Mouse (Mus musculus) cerebellum, adult 9-10 months (tissue): ENCODE results near the gene Hfe2.

Experiments
- DNase-seq: peaks from one replicate; pipeline ENCODE4 v3.0.0; 2022

Hfe2 gene

DNA sequence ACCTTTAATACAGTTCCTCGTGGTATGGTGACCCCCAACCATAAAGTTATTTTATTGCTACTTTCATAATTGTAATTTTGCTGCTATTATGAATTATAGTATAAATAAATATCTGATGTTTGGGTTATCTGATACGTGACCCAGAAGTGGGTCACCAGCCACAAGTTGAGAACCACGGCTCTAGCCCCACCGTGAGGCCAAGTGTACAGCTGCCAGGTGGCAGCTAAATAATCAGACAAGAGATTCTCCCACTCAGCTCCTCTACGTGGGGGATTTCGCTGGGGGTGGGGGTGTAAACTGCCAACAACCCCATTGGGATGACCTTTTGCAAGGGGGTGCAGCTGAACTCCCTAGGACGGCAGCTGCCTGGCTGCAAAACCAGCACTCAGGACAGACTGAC, 7.1 kb downstream of the Hfe2 start:
- DNase-seq, result no peak

DNA sequence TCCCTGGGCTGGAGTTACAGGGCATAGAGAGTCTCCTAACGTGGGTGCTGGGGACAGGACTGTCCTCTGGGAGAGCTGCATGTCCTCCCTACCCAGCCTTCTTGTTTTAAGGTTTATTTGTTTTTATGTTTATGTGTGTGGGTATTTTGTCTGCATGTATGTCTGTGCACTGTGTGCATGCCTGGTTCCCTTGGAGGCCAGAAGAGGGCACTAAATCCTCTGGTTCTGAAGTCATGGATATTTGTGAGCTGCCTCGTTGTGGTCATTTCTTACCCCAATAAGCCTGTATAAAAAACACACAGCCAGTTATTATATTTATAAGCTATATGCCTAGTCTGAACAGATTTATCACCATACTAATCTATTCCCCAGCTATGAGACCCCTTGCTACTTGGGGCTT, 9.3 kb downstream of the Hfe2 start:
- DNase-seq, result no peak

DNA sequence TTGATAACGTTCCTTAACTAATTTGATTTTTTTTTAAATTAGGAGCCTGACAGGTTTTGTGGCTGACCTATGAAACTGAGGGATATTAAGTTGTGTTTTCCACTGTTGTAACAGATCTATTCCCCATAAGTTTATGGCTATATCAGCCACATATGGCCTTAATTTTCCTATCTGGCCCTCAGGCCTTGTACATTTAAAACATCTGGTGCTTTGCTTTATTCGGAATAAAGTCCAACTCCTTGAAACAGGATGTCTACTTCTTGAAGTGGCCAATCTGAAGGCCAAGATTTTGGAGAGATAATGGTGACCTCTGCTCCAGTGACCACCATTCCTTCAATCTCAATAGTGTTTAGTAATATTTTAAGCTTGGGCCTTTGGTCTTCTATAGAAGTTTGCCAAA, 14.3 kb downstream of the Hfe2 start:
- DNase-seq, result no peak

DNA sequence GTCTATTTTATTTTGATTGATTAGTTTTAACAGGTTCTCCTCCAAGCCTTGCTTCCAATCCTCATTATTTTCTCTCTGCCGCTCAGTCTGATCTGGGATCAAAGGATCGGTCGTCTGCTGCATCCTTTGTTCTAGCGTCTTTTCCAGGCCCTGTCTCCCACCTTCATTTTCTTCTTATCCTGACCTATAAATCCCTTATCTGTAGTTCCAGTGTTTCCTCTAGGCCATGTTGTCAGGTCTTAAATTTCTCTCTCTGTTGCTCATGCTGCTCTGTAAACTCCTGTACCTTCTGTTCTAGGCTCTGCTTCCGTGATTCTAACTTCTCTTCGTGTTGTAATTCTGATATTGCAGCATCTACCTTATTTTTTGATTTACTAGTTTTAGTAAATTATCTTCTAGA, 15.8 kb downstream of the Hfe2 start:
- no peak for DNase-seq

DNA sequence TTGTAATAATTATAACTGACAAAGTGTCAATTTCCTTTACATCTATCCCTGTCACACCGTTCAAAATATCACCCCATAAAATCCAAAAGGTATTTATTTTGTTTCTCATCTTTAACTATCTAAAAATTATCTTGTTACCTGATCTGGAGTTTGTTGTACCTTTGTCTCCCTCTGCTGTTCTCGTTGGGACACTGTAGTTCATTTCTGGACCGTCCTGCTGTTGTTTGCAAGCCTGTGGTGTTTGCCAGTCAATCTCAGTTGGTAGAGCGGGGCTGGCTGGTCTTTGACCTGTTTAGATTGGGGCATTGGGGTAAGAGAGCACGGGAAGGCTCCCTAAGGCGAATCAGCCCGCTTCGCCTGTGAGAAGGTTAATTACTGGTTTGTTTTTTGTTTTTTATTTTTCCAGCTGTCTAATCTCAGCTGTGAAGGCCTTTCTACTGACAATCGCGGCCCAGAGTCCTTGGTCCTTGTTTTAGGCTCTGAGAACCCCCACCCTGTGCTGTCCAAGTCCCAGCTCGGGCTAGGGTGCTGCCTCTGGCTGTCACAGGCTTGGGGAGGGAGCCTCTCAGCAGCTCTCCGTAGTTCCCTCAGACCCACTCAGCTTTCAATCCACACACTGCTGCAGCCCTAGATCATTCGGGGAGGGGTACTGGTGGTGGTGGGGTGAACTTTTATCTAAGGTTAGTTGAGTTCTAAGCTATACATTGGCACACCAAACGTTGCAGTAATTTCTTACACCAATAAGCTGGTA, 16.5 kb downstream of the Hfe2 start:
- no peak for DNase-seq

DNA sequence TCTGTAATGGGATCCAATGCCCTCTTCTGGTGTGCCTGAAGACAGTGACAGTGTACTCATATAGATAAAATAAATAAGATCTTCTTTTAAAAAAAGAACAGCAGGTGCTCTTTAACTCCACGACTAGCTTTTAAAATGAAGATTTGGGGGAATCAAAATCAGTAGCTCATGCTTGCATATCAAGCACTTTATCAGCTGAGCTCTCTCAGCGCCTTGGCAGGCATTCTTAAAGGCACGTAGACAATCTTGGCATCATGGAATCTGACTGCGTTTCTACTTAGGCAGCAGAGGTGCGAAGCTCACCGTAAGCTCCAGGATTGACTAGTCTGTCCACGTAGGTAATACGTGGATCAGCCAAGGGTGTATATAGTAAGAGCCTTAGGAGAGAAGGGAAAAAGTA, 17.6 kb downstream of the Hfe2 start:
- DNase-seq, result no peak

DNA sequence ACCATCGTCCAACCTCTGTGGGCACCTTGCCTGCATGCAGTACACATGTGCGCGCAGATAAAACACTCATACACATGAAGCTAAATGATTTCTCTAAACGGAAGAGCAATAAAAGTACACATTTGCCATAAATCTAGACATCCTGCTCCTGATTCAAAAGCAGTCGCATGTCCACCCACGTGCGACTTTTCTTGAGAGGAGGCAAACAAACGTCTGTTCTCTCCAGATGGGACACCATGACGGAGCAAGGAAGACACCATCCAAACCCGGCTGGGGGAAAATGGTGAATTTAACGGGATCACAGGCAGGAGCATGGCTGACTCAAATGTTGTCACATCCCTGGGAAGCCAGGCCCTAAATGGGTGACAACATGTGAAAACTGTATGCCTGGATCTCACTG, 18.4 kb downstream of the Hfe2 start:
- no peak for DNase-seq

DNA sequence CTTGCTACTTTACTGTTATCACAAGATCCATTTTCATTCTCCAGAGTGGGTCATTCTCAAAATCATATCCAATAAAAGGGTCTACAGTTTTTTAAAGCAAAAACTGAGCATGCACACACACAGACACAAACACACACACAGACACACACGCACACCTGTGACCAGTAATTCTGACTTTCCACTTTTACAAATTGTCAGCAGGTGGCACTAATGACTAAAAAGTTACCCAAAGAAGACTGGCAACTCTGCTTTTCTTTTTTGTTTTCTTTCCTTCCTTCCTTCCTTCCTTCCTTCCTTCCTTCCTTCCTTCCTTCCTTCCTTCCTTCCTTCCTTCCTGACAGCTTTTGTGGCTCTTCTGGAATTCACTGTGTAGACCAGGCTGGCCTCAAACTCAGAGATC, 20.6 kb downstream of the Hfe2 start:
- DNase-seq, result no peak

DNA sequence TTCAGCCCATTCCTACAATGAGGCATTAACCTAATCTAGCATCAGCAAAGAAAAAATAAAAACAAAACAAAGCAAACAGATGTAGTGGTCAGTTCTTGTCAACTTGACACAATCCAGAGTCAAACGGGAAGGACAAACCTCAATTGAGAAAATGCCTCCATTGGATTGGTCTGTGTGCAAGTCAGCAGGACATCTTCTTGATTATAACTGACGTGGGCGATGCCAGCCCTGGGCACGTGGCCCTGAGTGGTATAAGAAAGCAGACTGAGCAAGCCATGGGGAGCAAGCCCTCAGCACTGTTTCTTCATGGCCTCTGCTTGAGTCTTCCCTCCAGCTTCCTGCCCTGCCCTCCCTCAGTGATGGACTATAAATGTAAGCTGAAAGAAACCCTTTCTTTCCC, 21.9 kb downstream of the Hfe2 start:
- DNase-seq, result no peak

DNA sequence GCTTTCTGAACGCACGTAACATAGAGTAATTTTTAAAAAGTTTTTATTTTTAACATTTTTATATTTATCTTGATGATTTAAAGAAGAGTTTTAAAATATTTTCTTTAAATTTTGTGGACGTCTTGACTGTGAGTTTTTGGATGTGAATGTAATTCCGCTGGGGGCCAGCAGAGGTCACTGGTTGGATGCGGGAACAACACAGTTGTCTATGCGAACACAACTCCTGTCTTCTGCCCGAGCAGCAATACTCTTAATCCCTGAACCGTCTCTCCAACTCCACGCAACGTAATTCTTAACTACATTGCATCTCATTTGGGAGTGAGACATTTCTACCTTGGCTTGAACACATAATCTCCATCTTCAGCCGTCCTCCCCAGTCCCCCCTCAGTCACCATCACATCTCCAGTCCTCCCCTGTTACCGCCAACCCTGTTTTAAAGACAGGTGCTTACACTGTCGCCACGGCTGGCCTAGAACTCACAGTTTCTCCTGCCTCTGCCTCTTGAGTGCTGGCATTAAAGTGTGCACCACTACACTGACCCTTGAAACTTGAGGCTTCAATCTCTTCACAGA, 22.5 kb downstream of the Hfe2 start:
- DNase-seq, result peak; percentile 81

DNA sequence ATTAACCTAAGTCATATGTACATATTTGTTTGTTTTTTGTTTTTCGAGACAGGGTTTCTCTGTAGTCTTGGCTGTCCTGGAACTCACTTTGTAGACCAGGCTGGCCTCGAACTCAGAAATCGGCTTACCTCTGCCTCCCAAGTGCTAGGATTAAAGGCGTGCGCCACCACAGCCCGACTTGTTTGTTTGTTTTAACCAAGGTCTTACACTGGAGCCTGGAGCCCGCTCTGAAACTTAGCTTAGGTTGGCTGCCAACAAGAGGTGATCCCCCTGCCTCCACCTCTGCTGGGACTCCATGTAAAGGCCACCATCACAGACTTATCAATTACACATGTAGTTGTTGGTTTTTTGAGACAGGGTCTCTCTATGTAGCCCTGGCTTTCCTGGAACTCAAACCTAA, 23.9 kb downstream of the Hfe2 start:
- no peak for DNase-seq

DNA sequence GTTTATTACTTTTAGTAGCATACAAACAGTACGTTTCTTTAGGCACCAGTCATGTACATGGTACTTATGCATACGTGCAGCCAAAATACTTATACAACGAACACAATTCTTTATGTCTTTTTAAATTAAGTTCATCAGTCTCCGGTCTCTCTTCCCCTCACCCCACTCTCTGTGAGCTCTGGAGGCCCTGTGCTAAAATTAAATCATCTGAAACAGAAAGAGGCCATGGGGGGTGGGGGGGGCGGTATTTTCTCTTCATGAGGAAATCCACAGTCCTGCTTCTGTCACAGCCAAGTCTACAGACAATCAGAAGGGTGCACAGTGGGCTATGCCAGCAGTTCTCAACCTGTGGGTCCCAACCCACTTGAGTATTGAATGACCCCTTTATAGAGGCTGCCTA, 24.4 kb downstream of the Hfe2 start:
- no peak for DNase-seq

DNA sequence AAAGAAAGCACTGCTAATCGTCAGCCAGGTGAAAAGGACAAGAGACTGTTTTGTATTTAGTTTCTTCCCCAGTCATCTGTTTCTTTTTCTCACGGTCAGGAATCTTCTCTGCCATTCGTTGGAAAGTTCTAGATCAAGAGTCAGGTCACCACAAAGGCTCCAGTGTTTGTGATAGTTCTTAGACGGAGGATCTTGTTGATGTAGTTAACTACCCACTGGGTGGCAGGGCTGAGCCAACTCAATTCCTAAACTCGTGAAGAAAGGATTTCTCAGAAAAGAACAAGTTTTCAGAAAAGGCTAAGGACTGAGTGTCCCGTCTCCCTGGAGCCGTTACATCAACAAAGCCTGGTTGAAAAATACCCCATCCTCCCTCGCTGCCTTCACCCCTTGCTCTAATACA, 26.2 kb downstream of the Hfe2 start:
- DNase-seq, result no peak

DNA sequence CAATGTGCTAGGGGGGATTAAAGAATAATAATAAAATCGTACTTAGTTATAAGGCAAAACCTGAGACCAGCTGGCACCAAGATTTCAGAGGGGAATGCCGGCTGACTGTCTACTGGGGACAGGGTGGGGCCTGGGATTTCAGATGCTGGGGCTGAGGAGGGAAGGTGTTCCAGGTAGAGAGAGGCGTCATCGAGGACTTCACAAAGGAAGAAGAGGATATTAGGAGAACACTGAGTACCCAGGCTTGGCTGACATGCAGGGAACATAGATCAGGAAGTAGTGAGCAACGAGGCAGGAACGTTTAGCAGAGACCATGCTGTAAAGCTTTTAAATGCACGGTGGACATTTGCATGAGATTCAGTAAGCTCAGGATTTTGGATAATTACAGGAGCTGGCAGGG, 26.9 kb downstream of the Hfe2 start:
- DNase-seq, result no peak

DNA sequence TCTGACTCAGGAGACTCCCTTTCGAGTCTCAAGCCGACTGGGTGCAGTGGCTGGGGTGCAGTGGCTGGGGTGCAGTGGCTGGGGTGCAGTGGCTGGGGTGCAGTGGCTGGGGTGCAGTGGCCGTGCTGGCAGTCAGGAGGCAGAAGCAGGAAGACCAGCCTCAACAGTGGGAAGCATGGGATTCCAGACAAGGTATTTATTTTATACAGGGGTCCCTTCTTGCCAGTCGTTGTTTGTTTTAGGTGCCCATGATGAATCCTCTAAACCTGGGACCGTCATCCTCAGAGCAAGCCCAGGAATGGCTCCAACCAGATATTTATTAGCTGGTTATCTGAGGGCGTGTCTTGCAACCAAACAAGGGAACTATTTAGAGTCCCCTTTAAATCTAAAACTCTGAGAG, 28.6 kb downstream of the Hfe2 start:
- no peak for DNase-seq

DNA sequence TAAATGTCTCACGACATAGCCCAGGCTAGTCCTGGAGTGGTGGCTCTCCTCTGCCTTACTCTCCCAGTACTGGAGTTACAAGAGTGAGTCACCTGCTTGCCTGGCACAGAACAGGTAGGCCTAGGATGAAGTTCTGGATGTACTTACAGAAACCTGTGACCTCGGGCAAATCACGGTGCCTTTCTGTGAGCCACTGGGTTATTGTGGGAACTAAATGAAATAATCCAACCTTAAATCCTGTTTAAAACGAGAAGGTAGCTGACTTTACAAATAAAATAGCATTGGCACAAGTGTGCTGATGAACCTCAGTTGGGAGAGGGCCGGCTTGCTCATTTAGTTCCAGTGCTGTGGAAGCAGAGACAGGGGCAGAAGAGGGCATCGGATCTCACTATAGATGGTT, 29.3 kb downstream of the Hfe2 start:
- no peak for DNase-seq

DNA sequence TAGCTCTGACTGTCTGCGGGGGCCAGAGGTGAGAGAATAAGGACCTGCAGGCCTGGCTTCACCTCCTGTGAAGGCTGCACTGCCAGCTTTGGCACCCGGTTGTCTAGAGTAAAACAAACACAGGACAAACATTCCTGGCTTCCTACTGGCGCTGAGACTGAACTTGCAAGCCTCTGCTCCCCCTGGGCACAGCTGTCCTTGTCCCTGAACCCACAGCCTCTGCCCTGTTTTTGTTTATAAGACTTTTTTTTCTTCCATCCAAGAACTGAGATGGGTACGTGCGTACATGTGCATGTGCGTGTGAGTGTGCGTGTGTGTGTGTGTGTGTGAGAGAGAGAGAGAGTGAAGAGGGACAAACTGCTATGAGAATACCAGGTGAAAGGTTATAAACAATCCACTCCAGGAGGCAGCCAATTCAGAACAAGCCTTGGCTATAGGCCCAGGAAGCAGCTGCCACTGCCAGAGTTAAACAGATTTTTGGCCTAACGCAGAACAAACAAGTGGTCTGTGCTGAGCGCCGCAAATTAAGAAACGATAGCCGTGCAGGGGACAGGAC, 30.1 kb downstream of the Hfe2 start:
- peak; percentile 47 for DNase-seq

DNA sequence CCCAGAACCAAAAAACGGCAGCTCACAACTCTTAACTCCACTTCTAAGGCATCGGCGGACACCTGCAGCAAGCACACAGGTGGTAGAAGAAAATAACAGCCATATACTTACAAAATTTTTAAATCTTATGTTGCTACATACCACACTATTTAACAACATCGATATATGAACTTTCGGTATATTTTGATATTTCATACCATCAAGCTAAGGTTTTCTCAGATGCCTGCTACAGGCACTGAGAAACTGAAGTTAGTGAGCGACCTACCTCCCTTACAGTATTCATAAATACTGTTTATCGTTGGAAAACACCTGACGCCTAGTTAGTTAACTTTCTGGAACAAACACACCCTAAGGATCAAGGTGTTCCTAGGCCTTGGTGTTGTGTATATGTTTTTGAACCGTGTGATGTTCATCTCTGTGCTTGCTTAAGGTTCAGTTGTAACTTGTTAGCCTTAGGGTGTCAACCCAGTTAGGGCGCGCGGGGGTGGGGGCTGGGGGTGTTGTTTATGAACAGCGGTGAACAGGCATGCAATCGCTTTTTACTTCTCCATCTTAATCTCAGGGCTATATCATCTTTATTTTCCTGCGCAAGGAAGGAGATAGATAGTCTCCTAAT, 31.1 kb downstream of the Hfe2 start:
- DNase-seq, result no peak

DNA sequence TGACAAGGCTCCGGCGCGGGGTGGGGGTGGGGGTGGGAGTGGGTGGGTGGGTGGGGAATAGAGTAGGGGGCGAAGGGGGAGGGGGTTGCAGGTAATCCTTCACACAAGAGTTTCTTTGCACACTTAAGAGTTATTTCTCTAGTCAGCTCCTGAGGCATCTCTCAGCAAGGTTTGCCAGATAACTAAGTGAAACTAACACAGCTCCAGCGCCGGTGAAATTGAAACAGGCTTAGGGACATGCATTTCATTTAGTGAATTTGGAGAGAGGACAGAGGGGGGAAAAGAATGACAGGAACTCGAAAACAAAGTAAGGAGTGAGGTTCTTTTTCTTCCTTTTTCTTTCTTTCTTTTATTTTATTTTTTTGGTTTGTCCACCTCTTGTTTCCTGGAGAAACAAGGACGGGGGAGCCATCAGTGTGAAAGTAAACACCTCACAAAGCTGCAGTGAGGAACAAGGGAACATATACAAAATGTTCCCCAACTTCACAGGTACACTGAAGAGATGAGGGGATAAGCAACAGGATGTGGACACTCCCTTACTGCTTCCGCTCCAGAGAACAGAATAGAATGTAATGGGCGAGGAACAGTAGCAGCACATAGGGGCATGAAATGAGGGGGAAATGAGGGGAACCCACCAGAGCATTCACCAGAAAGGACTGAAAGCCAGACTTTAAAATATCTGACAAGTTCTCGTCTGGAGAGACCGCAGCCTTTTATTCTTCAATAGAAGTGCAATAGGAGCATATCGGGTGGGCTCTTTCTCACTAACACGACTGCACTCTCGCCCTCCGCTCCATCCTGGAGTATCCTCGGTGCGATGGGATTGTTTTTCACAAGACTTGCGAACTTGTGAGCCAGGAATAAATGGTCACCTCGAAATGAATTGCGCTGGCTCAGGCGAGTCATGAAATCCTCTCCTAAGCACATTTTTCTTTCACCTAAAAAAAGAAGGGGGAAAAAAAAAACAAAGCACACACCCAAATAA, 32.0 kb downstream of the Hfe2 start:
- no peak for DNase-seq

DNA sequence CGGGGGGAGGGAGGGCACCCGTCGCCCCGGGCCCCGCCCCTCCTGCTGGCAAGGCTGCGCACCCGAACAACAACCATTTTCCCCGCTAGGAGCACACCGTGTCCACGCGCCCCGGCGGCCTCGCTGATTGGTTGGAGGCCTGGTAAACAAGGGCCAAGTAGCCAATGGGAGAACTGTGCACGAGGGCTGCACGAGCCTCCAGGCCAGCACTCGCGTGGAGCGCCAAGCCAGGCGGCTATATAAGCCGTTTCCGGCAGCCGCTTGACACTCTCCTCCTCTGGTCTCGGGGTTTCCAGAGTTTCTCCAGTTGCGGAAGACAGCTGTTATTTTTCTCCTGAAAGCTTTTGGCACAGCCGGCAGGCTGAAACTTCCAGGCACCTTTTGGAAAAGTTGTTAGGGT, 32.7 kb downstream of the Hfe2 start, which contains the start of gene Txnip:
Txnip (plus strand) TSS at position 264 of the 400 bp plus-strand sequence.
- peak; percentile 91 for DNase-seq

DNA sequence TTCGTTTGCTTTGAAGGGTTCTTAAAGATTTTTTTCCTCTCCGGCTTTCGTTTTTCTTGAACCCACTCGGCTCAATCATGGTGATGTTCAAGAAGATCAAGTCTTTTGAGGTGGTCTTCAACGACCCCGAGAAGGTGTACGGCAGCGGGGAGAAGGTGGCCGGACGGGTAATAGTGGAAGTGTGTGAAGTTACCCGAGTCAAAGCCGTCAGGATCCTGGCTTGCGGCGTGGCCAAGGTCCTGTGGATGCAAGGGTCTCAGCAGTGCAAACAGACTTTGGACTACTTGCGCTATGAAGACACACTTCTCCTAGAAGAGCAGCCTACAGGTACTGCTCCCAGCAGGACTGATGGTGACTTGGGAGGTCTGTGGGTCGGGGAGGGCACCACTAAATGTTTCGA, 33.2 kb downstream of the Hfe2 start:
- DNase-seq, result no peak

DNA sequence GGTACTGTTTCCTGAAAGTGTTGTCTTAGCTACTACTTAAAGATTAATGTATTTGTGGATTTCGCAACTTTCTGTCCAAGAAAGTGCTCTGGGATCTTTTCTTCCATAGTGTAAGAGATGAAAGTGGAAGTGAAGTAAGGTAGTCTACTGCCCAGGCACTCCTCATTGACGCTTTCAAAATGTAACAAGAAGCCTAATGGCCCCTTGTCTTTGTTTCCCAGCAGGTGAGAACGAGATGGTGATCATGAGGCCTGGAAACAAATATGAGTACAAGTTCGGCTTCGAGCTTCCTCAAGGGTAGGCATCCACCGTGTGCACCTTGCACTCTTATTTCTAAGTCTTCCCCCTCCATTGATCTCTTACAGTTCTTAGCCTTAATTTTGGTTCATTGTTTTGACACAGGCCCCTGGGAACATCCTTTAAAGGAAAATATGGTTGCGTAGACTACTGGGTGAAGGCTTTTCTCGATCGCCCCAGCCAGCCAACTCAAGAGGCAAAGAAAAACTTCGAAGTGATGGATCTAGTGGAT, 33.8 kb downstream of the Hfe2 start:
- no peak for DNase-seq

DNA sequence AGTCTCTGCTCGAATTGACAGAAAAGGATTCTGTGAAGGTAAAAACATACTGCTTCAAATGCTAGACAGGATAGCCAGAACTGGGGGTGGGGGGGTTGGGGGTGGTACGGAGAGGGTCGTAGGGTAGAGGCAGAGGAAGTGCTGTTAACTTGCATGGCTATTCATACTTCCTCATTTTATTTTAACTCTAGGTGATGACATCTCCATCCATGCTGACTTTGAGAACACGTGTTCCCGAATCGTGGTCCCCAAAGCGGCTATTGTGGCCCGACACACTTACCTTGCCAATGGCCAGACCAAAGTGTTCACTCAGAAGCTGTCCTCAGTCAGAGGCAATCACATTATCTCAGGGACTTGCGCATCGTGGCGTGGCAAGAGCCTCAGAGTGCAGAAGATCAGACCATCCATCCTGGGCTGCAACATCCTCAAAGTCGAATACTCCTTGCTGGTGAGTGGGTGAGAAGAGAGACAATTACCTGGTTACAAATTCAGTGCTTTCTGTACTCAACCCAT, 34.5 kb downstream of the Hfe2 start:
- DNase-seq, result no peak
